Mouse (Mus musculus) embryonic fibroblast, embryonic 13.5 days (primary cell): Measurements from ENCODE around the gene Tmem270.

Experiments used
- CTCF ChIP-seq: IDR thresholded peaks from 2 replicates; pipeline ENCODE4 v1.5.1; 2011; ENCODE audit warnings: mild to moderate bottlenecking, control low read depth, low read length, moderate library complexity, borderline replicate concordance; ENCODE audit not compliant: insufficient read depth
- POLR2A ChIP-seq: IDR thresholded peaks from 2 replicates; pipeline ENCODE4 v1.6.1; 2011; ENCODE audit warnings: low read depth, mild to moderate bottlenecking, control low read depth, low read length, moderate library complexity

- no peak for TF ChIP-seq CTCF
- no peak for TF ChIP-seq POLR2A
Observed at GRCm38 (mm10) chr5:134858378-134858777, 48.2 kb downstream of the Tmem270 start.
